Mouse (Mus musculus): ENCODE measurements around the gene Exoc3l.

Gene Exoc3l

DNA sequence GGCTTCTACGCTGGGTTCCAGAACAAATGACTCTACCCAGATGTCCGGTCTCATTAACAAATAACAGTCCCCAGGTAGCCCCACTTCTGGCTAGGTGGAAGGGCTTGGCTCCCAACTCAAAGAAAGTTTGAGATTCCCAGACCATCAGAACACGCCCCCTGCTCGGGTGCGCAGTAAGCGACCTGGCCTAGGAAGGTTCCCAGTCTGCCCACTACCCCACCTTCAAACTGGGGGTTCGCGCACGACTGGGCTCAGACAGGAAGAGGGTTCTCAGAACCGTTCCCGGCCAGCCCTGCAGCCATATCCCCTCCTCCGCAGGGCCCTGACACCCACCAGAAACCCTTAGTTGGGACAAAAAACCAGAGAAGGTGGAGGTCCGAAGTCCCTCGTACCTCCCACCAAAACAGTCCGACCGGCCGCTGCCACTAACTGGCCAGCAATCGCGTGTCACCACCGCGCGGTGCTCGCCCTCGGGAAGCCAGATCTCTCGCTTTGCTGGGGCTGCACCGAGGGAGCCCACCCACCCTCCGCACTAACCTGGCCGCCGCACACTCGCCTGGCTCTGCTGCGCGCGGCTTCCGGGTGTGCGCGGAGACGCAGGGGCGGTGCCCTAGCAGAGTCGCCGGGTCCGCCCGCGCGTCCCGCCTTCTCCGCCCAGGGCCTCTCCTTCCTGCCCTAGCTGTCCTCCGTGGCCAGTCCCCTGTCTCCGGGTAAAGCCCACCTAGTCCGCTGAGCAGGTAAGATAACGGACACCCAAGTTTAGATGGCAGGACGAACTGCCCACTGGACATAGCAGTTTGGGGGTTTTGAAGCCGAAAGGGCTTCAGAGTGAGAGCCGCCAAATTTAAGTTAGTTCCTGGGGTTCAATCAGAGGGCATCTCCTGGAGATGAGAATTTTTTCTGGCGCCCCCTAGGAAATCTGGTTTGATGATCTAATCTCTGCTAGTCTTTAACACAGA is 31.6 kb downstream of the Exoc3l start, which contains the start of the genes Tradd and Fbxl8:
Gene Tradd (minus strand): TSS at position 586 of the 959 bp plus-strand sequence.
Gene Fbxl8 (plus strand): TSS at position 625 of the 959 bp plus-strand sequence.
- DNase-seq: no peak

DNA sequence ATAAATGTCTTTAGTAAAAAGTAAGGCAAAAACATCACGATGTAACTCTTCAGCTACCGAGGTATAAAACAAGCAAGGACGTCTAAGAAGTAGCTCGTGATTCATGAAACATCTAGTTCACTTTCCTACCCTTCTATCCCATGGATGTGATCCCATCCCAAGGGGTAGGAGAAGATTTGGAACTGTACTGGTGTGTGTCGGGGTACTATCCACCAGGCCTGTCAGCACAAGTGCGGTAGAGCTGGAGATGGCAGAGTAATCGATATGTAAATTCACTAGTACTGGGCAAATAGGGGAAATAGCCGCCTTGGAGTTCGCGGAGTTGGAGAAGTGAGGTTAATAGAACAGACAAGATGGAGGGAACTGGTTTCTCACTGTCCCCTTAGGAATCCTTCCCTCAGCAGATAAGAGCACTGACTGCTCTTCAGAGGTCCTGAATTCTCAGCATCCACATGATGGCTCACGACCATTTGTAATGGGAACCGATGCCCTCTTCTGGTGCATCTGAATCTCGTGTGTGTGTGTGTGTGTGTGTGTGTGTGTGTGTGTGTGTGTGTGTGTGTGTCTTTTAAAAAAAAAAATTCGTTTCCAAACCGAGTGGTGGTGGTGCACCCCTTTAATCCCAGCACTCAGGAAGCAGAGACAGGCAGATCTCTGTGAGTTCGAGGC is 32.5 kb downstream of the Exoc3l start:
- DNase-seq: no peak

DNA sequence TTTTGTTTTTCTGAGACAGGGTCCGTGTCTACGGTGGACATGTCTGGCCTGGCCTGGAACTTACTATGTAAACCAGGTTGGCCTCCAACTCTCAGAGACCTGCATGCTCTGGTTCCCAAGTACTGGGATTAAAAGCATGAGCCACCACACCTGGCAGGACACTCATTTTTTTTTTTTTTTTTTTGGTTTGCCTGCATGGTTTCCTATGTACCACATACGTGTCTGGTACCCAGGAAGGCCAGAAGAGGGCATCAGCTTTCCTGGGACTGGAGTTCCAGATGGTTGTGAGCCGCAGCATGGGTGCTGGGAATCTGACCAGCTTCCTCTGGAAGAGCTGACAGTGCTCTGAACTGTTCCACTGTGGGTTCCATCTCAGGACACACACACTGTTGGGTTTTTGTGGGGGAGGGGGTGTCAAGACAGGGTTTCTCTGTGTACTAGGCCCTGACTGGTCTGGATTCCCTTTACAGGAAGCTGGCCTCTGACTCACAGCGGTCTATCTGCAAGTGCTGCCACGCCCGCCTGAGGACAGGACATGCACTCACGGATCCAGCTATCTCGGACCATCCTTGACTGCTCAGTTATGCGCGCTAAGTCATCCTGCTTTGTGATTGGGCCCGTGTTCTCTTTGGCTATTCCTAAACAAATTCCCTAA is 34.4 kb downstream of the Exoc3l start:
- no peak for DNase-seq

DNA sequence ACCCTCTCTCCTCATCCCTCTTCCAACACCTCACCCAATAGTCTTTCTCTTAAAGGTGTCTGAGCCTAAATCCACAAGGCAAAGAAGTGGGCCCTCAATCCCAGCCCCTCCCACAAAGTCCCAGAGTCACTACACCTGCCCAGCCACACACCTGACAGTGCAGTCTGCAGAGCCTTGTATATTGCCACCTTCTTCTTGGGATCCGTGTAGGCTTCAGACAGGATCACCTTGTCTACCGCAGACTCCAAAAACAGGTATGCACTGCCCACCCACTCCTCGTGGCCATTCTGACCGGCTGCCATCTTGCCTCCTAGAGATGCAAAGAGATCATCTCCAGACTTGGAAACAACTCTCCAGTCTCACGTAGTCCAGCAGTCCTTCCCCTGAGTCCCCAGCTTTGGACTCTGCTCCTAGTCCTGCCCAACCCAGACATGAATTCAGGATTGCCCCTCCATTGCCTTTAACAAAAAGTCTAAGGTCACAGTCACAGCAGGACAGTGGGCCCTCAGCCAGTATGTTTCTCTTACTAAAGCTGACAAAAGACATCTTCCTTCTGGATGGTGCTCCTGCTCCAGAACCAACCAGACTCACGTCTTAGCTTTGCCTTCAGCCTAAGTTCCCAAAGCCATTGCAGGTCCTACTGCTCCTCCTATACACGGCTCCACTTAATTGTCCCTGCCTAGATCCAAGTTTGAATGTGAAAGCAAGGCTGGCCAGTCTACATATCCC is 35.4 kb downstream of the Exoc3l start:
- no peak for DNase-seq

DNA sequence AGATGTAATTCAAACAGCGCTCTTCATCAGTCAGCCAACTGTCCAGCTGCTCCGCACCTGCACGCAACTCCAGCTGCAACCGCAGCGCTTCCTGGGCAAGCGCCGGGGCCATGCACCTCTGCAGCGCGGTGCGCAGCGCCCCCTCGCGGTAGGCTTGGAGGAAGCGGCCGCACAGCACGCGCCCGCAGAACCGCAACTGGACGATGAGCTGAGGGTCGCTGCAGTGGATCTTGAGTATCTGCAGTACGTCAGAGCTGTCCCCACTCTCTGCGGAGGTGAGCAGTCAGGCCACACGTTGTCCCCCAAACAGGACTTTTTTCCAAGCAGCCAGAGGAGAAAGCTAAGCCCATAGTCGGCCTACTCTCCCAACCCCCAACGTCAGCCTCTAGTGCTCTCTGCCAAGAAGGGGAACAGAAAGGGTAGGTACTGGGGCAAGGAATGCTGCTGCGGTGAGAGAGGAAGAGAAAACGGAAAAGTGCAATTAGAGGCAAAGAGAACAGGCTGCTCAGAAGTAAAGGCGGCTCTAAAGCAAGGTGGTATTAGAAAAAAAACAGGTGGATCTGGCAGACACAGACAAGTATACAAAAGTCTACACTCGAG is 36.1 kb downstream of the Exoc3l start:
- DNase-seq: no peak

DNA sequence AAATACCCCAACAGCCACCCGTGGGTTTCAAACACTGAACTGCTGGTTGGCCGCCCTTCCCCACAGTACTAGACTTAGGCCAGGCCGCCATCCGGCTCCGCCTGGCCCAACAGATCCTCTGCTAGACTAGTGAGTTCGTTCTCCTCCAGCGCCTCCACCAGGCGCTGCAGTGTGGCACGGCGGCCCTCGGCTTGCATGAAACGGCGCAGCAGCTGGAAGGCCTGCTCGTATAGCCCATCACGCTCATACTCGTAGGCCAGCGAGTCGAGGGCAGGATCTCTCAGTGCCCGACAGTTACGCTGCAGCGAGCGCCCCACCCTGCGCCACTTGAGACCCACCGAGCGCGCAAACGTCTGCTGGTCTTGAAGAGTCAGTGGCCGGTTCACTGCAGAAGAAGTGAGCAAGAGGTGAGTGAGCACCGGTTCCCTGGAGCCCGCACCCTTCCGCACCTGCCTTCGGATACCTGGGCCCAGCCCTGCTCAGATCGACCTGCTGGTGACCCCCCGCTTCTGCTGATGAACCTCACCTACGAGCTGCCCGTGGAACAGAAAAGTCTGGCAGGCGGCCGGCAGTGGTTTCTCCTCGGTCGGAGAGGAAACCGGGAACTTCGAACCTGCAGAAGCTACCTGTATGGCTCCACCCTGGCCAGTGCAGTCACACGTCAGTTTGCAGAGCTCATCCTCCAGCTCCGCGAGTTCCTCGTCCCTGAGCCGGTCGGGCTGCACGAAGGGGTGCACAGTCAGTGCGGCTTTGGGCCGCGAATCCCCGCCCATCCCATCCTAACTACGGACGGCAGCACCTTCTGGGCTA is 36.8 kb downstream of the Exoc3l start:
- no peak for DNase-seq

DNA sequence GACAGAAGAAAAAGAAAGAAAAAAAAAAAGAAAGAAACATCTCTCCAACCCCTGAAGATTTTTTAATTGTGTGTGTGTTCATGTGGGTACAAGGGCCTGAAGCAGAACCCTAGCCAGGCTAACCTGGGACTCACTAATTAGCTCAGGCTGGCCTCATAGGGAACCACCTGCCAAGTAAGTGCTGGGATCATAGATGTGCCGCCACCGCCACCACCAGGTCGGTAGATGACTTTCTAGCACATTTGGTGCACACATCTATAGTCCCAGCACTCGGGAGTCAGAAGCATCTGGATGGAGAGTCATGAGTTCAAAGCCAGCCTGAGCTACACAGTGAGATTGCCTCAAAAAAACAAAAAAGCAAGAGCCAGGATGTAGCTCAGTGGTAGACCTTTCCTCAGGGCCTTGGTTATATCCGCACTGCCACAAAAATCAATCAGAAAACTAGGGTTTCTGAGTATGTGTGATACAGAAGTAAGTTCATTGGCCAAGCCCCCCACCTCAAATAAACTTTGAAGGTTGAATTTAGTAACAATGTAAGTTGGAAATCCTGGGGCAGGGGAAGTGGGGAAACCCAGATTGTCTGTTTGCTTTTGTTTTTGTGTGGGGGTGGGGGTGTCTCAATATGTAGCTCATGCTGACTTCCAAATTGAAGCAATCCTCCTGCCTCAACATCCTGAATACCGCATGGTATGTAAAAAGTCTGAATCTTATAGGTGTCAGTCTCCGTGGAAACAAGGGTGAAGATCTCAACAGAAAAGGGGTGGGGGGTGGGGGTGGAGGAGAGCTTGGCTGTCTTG is 38.4 kb downstream of the Exoc3l start:
- no peak for DNase-seq

DNA sequence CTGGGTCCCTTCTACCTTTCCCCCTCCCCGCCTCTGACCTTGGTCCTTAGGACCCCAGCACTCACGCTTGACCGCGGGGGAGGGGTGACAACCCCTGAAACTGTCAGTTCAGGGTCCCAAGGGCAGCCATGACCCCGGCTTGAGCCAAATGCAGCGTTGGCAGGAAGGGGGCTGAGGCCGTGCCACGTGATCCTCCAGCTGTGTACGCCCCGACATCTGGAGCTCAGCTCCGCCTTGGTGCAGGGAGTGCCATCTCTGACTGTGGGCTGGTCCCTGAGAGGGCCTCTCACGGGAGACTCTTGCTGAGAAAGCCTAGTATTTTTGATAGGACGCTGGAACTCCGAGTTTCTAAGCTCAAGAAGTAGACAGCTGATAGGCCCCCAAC is 40.9 kb downstream of the Exoc3l start, which contains the start of gene B3gnt9:
Gene B3gnt9 (minus strand): TSS at position 188 of the 385 bp plus-strand sequence.
- DNase-seq: peak; percentile 74

DNA sequence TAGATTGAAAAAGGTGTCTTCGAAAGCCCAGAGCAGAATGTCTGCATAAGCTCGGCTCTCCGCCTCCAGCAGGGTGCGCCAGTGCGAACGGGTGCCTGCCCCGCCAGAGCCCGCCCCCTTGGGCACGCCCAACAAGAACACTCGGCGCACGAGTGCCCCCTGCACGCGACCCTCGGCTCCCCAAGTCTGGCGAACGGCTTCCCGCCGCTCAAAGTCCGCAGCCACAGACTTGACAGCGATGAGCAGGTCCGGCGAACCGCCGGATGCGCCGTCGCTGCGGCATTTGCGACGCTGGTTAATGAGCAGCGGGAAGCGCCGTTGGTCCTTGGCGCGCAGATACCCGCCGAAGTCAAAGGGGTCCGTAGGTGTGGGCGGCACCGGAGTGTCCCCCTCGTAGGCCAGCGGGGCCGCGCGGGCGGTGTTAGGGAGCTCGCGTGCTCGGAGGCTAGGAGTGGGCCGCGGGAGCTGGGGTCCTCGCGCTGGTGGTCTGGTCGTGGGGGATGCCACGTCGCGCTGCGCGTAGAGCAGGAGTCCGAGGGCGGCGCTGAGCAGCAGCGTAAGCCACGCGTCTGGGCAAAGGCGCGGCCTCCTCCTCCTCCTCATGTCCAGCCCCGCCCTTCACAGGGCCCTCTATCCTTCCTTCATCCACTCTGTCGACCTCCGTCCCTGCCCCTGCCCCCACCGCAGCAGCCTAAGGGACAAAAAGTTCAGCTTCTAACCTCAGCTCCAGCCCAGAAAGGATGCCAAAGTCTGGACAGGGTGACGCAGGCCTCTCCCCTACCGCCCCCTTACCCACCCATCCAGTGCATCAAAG is 41.5 kb downstream of the Exoc3l start:
- peak; percentile 89 for DNase-seq

DNA sequence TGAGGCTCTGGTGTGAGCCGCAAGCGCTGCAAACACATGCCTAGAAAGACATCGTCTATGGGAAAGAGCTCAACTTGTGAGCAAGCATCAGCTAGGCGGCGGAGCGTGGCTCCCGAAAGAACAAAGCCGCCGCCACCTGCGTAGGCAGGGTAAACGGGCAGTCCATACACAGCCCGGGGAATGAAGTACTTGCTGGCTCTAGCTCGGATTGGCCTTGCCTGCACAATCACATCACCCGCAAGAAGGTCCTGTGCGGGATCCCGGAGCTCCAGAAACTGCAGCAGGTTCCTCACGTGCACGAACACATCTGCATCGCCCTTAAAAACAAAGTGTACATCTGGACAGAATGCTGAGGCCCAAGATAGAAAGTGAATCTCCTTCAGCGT is 42.1 kb downstream of the Exoc3l start:
- DNase-seq: no peak

DNA sequence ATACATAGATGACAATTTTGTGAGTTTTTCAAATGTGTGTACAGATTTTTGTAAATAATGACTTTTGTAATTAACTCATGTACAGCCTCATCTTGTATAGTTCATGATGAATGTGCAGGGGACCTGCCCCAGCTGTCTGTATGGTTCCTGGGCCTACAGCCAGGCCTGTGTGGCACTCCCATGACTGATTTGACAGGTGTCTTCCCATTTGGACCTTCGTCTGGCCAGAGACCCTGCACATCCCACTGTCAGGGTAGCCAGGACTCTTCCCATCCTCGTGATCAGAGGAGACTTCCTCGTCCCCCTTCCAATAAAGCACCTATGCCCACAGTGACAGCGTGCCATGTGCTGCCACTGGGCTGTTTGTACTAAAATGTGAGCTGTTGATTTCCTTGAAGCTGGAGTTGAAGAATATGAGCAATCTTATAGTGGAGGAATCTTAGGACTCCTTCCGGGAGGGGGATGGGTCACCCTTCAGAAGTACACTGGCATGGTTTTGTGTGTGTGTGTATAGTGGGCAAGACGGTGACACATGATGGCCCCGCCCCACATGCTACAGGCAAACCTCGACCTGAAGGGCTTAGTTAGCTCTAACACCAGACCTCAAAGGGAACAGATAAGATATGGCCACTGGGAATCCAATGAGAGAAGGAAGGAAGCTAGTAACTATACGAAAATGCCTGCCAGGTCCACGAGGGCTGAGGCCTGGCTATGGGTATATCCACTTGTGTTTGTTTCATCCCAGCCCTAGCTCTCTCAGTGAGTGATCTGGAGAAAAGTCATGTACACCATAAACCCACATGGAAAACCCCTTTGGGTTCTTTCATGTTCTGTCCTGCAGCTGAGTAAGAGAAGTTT is 43.0 kb downstream of the Exoc3l start:
- DNase-seq: no peak

DNA sequence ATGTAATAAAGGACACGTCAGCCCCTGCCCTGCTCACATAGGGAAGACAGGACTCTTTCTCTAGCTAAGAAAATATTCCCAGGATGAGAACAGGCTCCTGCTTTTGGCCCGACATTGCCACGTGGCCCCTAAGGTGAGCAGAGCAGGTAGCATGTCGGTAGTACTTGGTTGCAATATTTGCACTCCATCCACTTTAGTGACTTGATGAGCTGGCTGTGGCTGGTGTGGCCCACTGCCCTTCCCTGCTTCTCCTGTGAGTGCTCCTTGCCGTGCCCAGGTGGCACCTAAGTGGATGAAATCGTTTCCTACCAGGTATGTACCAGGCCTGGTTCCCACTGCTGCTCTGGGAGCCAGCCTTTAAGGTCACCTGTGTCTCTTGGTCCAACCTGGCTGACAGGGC is 43.9 kb downstream of the Exoc3l start:
- no peak for DNase-seq

DNA sequence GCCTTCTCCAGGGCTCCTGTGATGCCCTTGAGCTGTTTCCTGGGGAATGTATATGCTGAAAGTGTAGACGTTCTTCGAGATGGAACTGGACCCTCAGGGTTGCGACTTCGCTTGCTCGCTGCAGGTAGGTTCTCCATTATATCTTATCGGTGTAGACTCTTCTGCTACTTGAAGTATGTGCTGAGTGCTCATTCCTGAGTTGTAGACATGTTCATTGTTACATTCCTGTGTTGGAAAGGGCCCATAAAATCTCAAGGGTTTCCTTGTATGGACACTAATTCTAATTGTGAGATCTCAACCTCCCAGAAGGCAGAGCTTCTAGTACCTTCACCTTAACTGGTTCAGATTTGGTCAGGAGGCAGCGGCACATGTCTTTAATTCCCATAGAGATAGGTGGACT is 54.9 kb downstream of the Exoc3l start:
- DNase-seq: no peak
